Mouse (Mus musculus) testis, adult 2 months (tissue): ENCODE data around the gene Dis3. TPM values are rescaled to one million over a fixed set of nuclear protein-coding genes. Genes with fewer than 3 reads are reported as not detected.

Experiments
- H3K27ac ChIP-seq: fragments of 200-500 bp; 2 replicates; pipeline ENCODE4 v1.5.1; 2012; ENCODE audit warnings: low read depth, low read length; ENCODE audit not compliant: control insufficient read depth, insufficient read depth
- H3K27me3 ChIP-seq: fragments of 200-500 bp; 2 replicates; pipeline ENCODE4 v1.6.1; 2012; ENCODE audit warnings: mild to moderate bottlenecking, low read length, moderate library complexity; ENCODE audit not compliant: control insufficient read depth, insufficient read depth
- H3K36me3 ChIP-seq: fragments of 200-500 bp; 2 replicates; pipeline ENCODE4 v1.6.1; 2012; ENCODE audit warnings: mild to moderate bottlenecking, low read length; ENCODE audit not compliant: control insufficient read depth, insufficient read depth
- H3K4me1 ChIP-seq: fragments of 200-500 bp; 2 replicates; pipeline ENCODE4 v1.6.1; 2012; ENCODE audit warnings: low read length; ENCODE audit not compliant: control insufficient read depth, insufficient read depth
- H3K4me3 ChIP-seq: fragments of 200-500 bp; 2 replicates; pipeline ENCODE4 v1.5.1; 2012; ENCODE audit warnings: low read depth, mild to moderate bottlenecking, low read length, moderate library complexity, mixed read lengths; ENCODE audit not compliant: control insufficient read depth
- CTCF ChIP-seq: fragments of 200-500 bp; IDR thresholded peaks from 2 replicates; pipeline ENCODE4 v1.5.1; 2012; ENCODE audit warnings: low read depth, mild to moderate bottlenecking, inconsistent platforms, low read length, moderate library complexity; ENCODE audit not compliant: control insufficient read depth, insufficient read depth, insufficient replicate concordance
- POLR2A ChIP-seq: fragments of 200-500 bp; IDR thresholded peaks from 2 replicates; pipeline ENCODE4 v1.6.1; 2012; ENCODE audit warnings: low read depth, mild to moderate bottlenecking, inconsistent platforms, low read length, moderate library complexity; ENCODE audit not compliant: control insufficient read depth
- polyA plus RNA-seq: library from polyadenylated mRNA; depleted of rRNA; stranded (reverse); fragments of >200 nt; gene quantifications from 2 replicates; pipeline ENCODE4 v1.2.3, GENCODE M21; 2012; rRNA removed

Gene Dis3
- polyA plus RNA-seq, 1 experiment, result 23.0 TPM

- no peak overlapping the region for H3K27ac ChIP-seq
- H3K36me3 ChIP-seq, result no peaks in the 10 kb centered on the region
- H3K27me3 ChIP-seq, result no peaks in the 10 kb centered on the region
- H3K4me3 ChIP-seq, result no peak overlapping the region
- no peaks in the 10 kb centered on the region for H3K4me1 ChIP-seq
- no peak for TF ChIP-seq CTCF
These were observed 68.2 kb downstream of the Dis3 start for GRCm38 (mm10) chr14:99031337-99031873.

- no peaks in the 10 kb centered on the region for H3K36me3 ChIP-seq
- no peaks in the 10 kb centered on the region for H3K4me1 ChIP-seq
- no peak overlapping the region for H3K27ac ChIP-seq
- H3K4me3 ChIP-seq, result no peak overlapping the region
- TF ChIP-seq CTCF (no peak), POLR2A (no peak)
- no peaks in the 10 kb centered on the region for H3K27me3 ChIP-seq
These were observed 69.6 kb downstream of the Dis3 start for GRCm38 (mm10) chr14:99029987-99030386.

Other genes with a start within 250 kb of the Dis3 start
- gene Rpl36a-ps1, start 105.5 kb downstream of the Dis3 start, polyA plus RNA-seq, result not detected in 2 replicates
- 5.8 and 9.7 TPM in 2 replicates for gene Mzt1, start 53.6 kb downstream of the Dis3 start, polyA plus RNA-seq
- 18.4 and 18.7 TPM in 2 replicates for gene Bora, start 53.5 kb downstream of the Dis3 start, polyA plus RNA-seq
- gene Pibf1, start 346 bp downstream of the Dis3 start, polyA plus RNA-seq, result 6.3 and 7.9 TPM in 2 replicates
- 15.4 and 16.5 TPM in 2 replicates for gene Klf5, start 198.9 kb upstream of the Dis3 start, polyA plus RNA-seq